Mouse (Mus musculus): Measurements from ENCODE around the gene Card11.

Gene Card11

GRCm38 (mm10) chr5:140985311-140986050 lies 14.9 kb downstream of the Card11 start:
- no peak for DNase-seq

- no peak for DNase-seq
These were observed 19.0 kb downstream of the Card11 start for GRCm38 (mm10) chr5:140981370-140981805.

GRCm38 (mm10) chr5:140980783-140981182 lies 19.6 kb downstream of the Card11 start:
- DNase-seq = no peak

DNA sequence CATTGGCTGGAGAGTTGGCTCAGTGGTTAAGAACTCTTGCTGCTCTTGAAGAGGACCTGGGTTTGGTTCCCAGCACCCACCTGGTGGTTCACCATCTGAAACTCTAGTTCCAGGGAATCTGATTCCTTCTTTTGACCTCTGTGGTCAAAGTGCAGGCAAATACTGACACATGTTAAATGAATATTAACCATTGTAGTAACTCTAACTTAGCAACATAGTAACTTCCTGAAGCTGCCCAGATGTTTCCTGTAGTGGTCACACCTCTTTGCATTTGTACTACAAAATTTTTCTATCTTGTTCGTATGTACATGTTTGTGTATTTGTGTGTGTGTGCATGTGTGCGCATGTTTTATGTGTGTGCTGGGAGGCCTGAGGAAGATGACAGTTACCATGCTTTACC lies 20.3 kb downstream of the Card11 start:
- DNase-seq = no peak

DNA sequence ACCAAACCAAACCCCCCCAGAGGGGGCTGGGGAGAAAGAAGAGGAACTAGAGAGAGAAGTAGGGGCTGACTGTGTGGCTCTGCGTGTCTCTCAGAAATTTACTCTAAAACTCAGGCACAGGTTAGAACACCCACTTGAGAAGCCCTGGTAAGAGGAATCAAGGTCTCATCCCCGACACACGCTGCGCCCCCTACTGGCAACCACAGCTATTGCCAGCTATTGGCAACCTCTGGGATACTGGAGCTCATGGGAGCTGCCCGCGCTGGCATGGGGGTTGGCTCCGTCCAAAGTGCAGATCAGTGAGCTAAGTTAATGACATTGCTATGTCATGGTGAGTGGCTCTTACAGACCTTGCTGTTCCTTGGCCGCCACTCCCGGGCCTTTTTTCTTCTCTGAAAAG lies 37.4 kb downstream of the Card11 start:
- DNase-seq = peak; percentile 45 to 50

GRCm38 (mm10) chr5:140960732-140961131 lies 39.6 kb downstream of the Card11 start:
- DNase-seq = no peak

- no peak for DNase-seq
These were observed 41.2 kb downstream of the Card11 start for GRCm38 (mm10) chr5:140959160-140959559.

- DNase-seq = no peak
These were observed 43.3 kb downstream of the Card11 start for GRCm38 (mm10) chr5:140957106-140957505.

- no peak for DNase-seq
These were observed 44.7 kb downstream of the Card11 start for GRCm38 (mm10) chr5:140955666-140956065.

- DNase-seq = no peak
These were observed 48.6 kb downstream of the Card11 start for GRCm38 (mm10) chr5:140951801-140952200.

DNA sequence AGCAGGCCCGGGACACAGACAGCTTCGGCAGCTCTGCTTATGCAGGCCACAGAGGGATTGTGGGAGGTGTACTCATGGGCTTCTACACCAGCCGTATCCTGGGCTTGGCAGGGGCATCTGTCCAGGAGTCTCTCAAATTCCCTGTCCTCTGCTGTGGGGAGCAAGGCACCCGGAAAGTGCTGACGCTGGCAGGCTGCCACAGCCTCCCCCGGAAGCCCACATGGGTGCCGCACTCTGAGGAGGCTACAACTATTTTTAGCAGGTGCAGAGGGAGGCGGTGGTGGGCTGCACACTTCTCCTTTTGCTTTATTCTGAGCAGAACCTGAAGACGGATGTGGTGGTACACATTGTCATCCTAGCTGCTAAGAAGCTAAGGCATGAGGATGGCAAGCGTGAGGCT lies 52.4 kb downstream of the Card11 start:
- peak; percentile 86 to 90 for DNase-seq

- no peak for DNase-seq
These were observed 54.3 kb downstream of the Card11 start for GRCm38 (mm10) chr5:140946034-140946433.

GRCm38 (mm10) chr5:140944382-140945125 lies 55.8 kb downstream of the Card11 start:
- peak; percentile 30 to 56 for DNase-seq

DNA sequence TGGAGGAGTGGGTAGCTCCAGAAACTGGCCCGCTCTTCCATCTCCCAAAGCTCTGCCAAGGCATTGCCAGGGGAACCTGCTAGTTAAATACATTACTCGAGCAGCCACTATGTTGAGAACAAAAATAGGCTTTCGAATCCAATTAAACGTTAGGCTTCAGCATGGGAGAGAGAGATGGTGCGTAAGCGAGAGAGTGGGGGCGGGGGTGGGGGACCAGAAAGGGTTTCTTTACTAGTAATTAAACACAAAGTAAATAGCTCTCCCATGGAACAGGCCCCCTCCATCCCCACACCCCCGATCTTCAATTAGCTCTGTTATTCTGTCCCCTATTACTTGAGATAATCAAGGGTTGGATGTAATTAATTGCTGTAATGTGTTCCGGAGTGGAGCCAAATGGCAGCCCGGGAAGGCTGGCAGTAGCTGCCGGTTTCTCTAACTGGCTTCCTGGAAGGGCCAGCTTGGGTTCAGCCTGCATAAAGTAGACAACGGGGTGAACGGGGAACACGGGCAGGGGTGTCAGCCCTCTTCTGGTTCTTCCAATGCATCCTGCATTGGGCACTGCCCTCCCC lies 59.4 kb downstream of the Card11 start:
- DNase-seq = no peak

GRCm38 (mm10) chr5:140940257-140940922 lies 60.0 kb downstream of the Card11 start:
- DNase-seq = no peak

- DNase-seq = no peak
These were observed 63.6 kb downstream of the Card11 start for GRCm38 (mm10) chr5:140936816-140937215.

DNA sequence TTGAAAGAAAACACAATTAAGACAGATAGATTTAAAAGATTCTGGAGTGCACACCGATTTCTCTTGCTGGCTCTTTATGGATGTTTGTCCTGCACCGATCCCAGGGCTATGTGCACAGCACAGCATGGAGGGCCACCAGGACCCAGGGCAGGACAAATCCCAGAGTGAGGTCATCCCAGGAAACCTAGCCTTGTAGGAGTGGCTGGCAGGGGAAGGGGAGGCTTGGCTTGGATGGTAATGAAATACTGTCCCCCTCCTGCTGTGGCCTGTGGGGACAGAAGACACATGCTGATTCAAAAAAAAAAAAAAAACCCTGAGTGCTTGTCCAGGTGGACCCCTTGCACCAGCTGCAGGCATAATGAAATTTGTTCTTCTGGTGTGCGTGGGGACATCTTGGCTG lies 64.5 kb downstream of the Card11 start:
- no peak for DNase-seq

GRCm38 (mm10) chr5:140934639-140935315 lies 65.6 kb downstream of the Card11 start:
- no peak for DNase-seq

- no peak for DNase-seq
These were observed 68.7 kb downstream of the Card11 start for GRCm38 (mm10) chr5:140931523-140932229.

DNA sequence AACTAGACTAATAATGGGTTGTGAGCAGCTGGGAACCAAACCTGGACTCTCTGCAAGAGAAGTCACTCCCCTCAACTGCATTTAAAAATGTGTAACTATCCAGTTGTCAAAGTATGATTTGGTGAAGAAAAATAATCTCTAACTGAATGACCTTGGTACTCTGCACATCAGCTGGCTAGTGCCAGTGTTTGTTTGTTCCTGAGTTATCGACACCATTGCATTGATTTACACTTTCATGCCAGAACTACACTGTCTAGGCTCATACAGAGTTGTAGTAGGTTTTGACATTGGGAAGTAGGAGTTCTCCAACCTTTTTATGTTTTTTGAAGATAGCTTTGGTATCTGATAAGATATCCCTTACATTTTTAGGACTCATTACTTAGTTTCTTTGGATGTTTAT lies 81.9 kb downstream of the Card11 start:
- DNase-seq = no peak

GRCm38 (mm10) chr5:140917807-140918206 lies 82.6 kb downstream of the Card11 start:
- no peak for DNase-seq

GRCm38 (mm10) chr5:140910841-140911240 lies 89.5 kb downstream of the Card11 start:
- no peak for DNase-seq
